Mouse (Mus musculus): ENCODE data around the gene Slc7a11. TPM values are rescaled to one million over a fixed set of nuclear protein-coding genes. Genes with fewer than 3 reads are reported as not detected.
A peak's percentile ranks its signal among the peaks of the same experiment; 100 is the strongest.

Gene Slc7a11
- polyA plus RNA-seq, 1 experiment from 2014 or later: 0.13 TPM

GRCm38 (mm10) chr3:50224390-50225114, 218.9 kb downstream of the Slc7a11 start:
- 51% methylated on average over 2 of the region's 2 CpGs for WGBS
- DNase-seq (ENCODE audit: low spot score): no peak
- no peaks in the 10 kb centered on the region for H3K9me3 ChIP-seq (ENCODE audit: low read length)
- no peak overlapping the region for H3K27ac ChIP-seq (ENCODE audit: low read length)
- no peaks in the 10 kb centered on the region for H3K36me3 ChIP-seq (ENCODE audit: insufficient read depth, low read length)
- ATAC-seq: no peak
- H3K4me3 ChIP-seq (ENCODE audit: low read depth, low read length): no peak overlapping the region
- H3K27me3 ChIP-seq (replicated peaks; ENCODE audit: insufficient read depth, low read length): no peaks in the 10 kb centered on the region
- no peak for TF ChIP-seq EP300 (IDR thresholded peaks at IDR 0.05)
- TF ChIP-seq CTCF (IDR thresholded peaks at IDR 0.05): no peak
- no peak overlapping the region for H3K9ac ChIP-seq (replicated peaks; ENCODE audit: low read depth)
- H3K4me2 ChIP-seq (replicated peaks; ENCODE audit: low read depth, low read length): no peak overlapping the region
- H3K4me1 ChIP-seq (ENCODE audit: insufficient read depth, low read depth, low read length): no peaks in the 10 kb centered on the region

- no peak overlapping the region for H3K4me2 ChIP-seq (replicated peaks; ENCODE audit: low read depth, low read length)
- H3K27me3 ChIP-seq (replicated peaks; ENCODE audit: insufficient read depth, low read length): no peaks in the 10 kb centered on the region
- DNase-seq (ENCODE audit: low spot score) (peak; percentile 11), ATAC-seq (no peak)
- TF ChIP-seq CTCF (IDR thresholded peaks at IDR 0.05) (no peak), EP300 (IDR thresholded peaks at IDR 0.05) (no peak)
- WGBS: 48% methylated on average over 2 of the region's 2 CpGs
- H3K4me1 ChIP-seq (ENCODE audit: insufficient read depth, low read depth, low read length): no peaks in the 10 kb centered on the region
- no peaks in the 10 kb centered on the region for H3K36me3 ChIP-seq (ENCODE audit: insufficient read depth, low read length)
- no peak overlapping the region for H3K9ac ChIP-seq (replicated peaks; ENCODE audit: low read depth)
- H3K27ac ChIP-seq (ENCODE audit: low read length): no peak overlapping the region
- H3K9me3 ChIP-seq (ENCODE audit: low read length): no peaks in the 10 kb centered on the region
- H3K4me3 ChIP-seq (ENCODE audit: low read depth, low read length): no peak overlapping the region
Observed at GRCm38 (mm10) chr3:50220454-50220853, 223.0 kb downstream of the Slc7a11 start.

- WGBS: 65% methylated on average over 5 of the region's 5 CpGs
- Histone ChIP-seq H3K9me3 (ENCODE audit: low read length) (no peaks in the 10 kb centered on the region), H3K27ac (ENCODE audit: low read length) (no peak overlapping the region), H3K36me3 (ENCODE audit: insufficient read depth, low read length) (no peaks in the 10 kb centered on the region), H3K9ac (replicated peaks; ENCODE audit: low read depth) (no peak overlapping the region), H3K4me1 (ENCODE audit: insufficient read depth, low read depth, low read length) (no peaks in the 10 kb centered on the region), H3K27me3 (replicated peaks; ENCODE audit: insufficient read depth, low read length) (no peaks in the 10 kb centered on the region), H3K4me3 (ENCODE audit: low read depth, low read length) (no peak overlapping the region), H3K4me2 (replicated peaks; ENCODE audit: low read depth, low read length) (no peak overlapping the region)
- ATAC-seq: no peak
- DNase-seq (ENCODE audit: low spot score): no peak
- no peak for TF ChIP-seq EP300 (IDR thresholded peaks at IDR 0.05)
- TF ChIP-seq CTCF (IDR thresholded peaks at IDR 0.05): no peak
Observed at GRCm38 (mm10) chr3:50186369-50186768, 257.0 kb downstream of the Slc7a11 start.

GRCm38 (mm10) chr3:50185879-50186278, 257.5 kb downstream of the Slc7a11 start:
- peak; percentile 85 for DNase-seq (ENCODE audit: low spot score)
- no peak overlapping the region for H3K27ac ChIP-seq (ENCODE audit: low read length)
- ATAC-seq: peak; percentile 91

DNA sequence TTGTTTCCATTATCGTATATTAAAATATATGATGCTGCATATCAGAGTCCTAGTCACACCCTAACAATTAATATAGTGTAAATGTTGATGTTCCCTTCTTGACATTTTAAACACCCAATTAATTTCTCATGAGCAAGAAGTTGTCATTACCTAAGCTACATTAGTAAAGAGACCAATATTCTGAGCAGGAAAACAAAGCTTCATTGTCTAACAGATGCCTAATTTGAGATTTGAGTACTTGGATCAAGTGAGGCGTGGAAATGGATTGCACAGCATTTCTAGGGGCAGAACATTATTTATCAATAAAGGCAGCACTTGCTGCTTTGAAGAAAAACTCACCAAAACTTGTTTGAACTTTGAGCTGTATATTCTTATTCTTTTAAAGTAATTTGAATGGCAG, 282.7 kb downstream of the Slc7a11 start:
- Histone ChIP-seq H3K9me3 (ENCODE audit: low read length) (no peaks in the 10 kb centered on the region), H3K4me3 (ENCODE audit: low read depth, low read length) (no peak overlapping the region), H3K36me3 (ENCODE audit: insufficient read depth, low read length) (no peaks in the 10 kb centered on the region), H3K4me1 (ENCODE audit: insufficient read depth, low read depth, low read length) (no peaks in the 10 kb centered on the region), H3K27ac (ENCODE audit: low read length) (no peak overlapping the region), H3K9ac (replicated peaks; ENCODE audit: low read depth) (no peak overlapping the region), H3K4me2 (replicated peaks; ENCODE audit: low read depth, low read length) (no peak overlapping the region), H3K27me3 (replicated peaks; ENCODE audit: insufficient read depth, low read length) (no peaks in the 10 kb centered on the region)
- DNase-seq (ENCODE audit: low spot score): no peak
- 77% methylated on average over 2 of the region's 2 CpGs for WGBS
- no peak for ATAC-seq
- TF ChIP-seq CTCF (IDR thresholded peaks at IDR 0.05) (no peak), EP300 (IDR thresholded peaks at IDR 0.05) (no peak)

More at GRCm38 (mm10) chr3:50185879-50186278, 257.5 kb downstream of the Slc7a11 start:
- no peaks in the 10 kb centered on the region for H3K36me3 ChIP-seq (ENCODE audit: insufficient read depth, low read length)
- WGBS: 52% methylated on average over 2 of the region's 2 CpGs
- H3K4me2 ChIP-seq (replicated peaks; ENCODE audit: low read depth, low read length): no peak overlapping the region
- TF ChIP-seq CTCF (IDR thresholded peaks at IDR 0.05) (no peak), EP300 (IDR thresholded peaks at IDR 0.05) (peak; percentile 87)
- no peaks in the 10 kb centered on the region for H3K4me1 ChIP-seq (ENCODE audit: insufficient read depth, low read depth, low read length)
- no peaks in the 10 kb centered on the region for H3K9me3 ChIP-seq (ENCODE audit: low read length)
- no peaks in the 10 kb centered on the region for H3K27me3 ChIP-seq (replicated peaks; ENCODE audit: insufficient read depth, low read length)
- no peak overlapping the region for H3K4me3 ChIP-seq (ENCODE audit: low read depth, low read length)
- no peak overlapping the region for H3K9ac ChIP-seq (replicated peaks; ENCODE audit: low read depth)

GRCm38 (mm10) chr3:50144144-50144543, 299.3 kb downstream of the Slc7a11 start:
- no peak for DNase-seq (ENCODE audit: low spot score)
- H3K9ac ChIP-seq (replicated peaks; ENCODE audit: low read depth): no peak overlapping the region
- no peaks in the 10 kb centered on the region for H3K4me1 ChIP-seq (ENCODE audit: insufficient read depth, low read depth, low read length)
- no peak overlapping the region for H3K4me3 ChIP-seq (ENCODE audit: low read depth, low read length)
- no peaks in the 10 kb centered on the region for H3K9me3 ChIP-seq (ENCODE audit: low read length)
- no peaks in the 10 kb centered on the region for H3K27me3 ChIP-seq (replicated peaks; ENCODE audit: insufficient read depth, low read length)
- H3K4me2 ChIP-seq (replicated peaks; ENCODE audit: low read depth, low read length): no peak overlapping the region
- no peaks in the 10 kb centered on the region for H3K36me3 ChIP-seq (ENCODE audit: insufficient read depth, low read length)
- no peak for ATAC-seq
- no peak for TF ChIP-seq EP300 (IDR thresholded peaks at IDR 0.05)
- TF ChIP-seq CTCF (IDR thresholded peaks at IDR 0.05): no peak
- no peak overlapping the region for H3K27ac ChIP-seq (ENCODE audit: low read length)
